Mouse (Mus musculus): ENCODE results near the gene Cc2d1b. TPM values are rescaled to one million over a fixed set of nuclear protein-coding genes. Genes with fewer than 3 reads are reported as not detected.

The Cc2d1b gene
- polyA plus RNA-seq, 1 experiment from 2014 or later = 21.1 TPM

DNA sequence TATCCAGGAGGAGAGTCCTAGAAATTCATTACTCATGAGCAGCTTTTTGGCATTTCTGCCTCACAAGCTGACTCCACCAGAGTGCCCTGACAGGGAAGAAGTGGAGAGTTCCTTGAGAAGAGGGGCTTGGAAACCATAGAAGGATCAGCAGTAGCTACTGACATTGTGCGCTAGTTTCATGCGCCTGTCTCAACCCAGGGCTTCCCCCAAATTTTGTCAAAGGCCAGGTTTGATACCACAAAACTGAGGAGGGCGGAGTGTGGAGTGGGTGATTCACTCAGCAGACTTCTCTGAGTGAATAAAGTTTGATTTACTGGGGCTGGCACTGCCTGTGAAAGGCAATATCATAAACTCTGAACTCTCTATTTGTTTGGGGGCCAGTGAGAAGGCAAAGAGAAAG is 11.1 kb upstream of the Cc2d1b start:
- ATAC-seq (replicated peaks; ENCODE audit: extremely low read depth, insufficient read depth, low FRiP score) = no peak
- no peak overlapping the region for H3K9ac ChIP-seq (ENCODE audit: low read length)
- WGBS = 89% methylated on average over 3 of the region's 3 CpGs

DNA sequence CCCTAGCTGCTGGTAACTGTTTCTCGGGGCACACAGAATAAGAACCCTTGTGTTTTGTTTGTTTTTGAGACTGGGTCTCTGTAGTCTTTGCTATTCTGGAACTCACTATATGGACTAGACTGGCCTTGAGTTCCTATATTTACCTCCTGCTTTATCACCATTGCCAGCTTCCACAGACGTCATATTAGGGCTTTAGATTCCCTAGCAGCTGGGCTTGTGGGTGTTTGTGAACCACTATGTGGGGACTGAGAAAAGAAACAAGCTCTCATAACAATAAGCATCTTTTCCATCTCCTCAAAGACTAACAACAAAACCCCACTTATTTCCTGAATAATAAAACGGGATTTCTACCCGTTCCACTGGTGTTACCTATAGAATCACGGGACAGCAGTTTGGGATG is 8.8 kb upstream of the Cc2d1b start:
- peaks cover 5% of the 10 kb centered on the region; the same call in 1 of the 2 replicates for H3K36me3 ChIP-seq (ENCODE audit: control insufficient read depth, insufficient read depth)
- no peak for ATAC-seq (replicated peaks; ENCODE audit: extremely low read depth, insufficient read depth, low FRiP score)
- H3K4me2 ChIP-seq (ENCODE audit: low read depth, low read length) = no peak overlapping the region
- 85% methylated on average over 5 of the region's 5 CpGs for whole genome bisulfite sequencing
- H3K4me1 ChIP-seq (ENCODE audit: control insufficient read depth, insufficient read depth, low read length) = no peaks in the 10 kb centered on the region
- no peak overlapping the region for H3K27ac ChIP-seq (ENCODE audit: low read length)
- H3K9me3 ChIP-seq (replicated peaks; ENCODE audit: control insufficient read depth, low read length) = no peaks in the 10 kb centered on the region
- H3K27me3 ChIP-seq (ENCODE audit: control insufficient read depth, insufficient read depth, low read length) = no peaks in the 10 kb centered on the region
- H3K9ac ChIP-seq (ENCODE audit: low read length) = no peak overlapping the region
- H3K4me3 ChIP-seq (ENCODE audit: low read length) = no peak overlapping the region

More for the DNA sequence above, 11.1 kb upstream of the Cc2d1b start:
- Histone ChIP-seq H3K4me1 (ENCODE audit: control insufficient read depth, insufficient read depth, low read length) (no peaks in the 10 kb centered on the region), H3K27me3 (ENCODE audit: control insufficient read depth, insufficient read depth, low read length) (no peaks in the 10 kb centered on the region), H3K36me3 (ENCODE audit: control insufficient read depth, insufficient read depth) (peaks cover 19% of the 10 kb centered on the region), H3K4me3 (ENCODE audit: low read length) (no peak overlapping the region), H3K27ac (ENCODE audit: low read length) (no peak overlapping the region), H3K4me2 (ENCODE audit: low read depth, low read length) (no peak overlapping the region), H3K9me3 (replicated peaks; ENCODE audit: control insufficient read depth, low read length) (no peaks in the 10 kb centered on the region)

DNA sequence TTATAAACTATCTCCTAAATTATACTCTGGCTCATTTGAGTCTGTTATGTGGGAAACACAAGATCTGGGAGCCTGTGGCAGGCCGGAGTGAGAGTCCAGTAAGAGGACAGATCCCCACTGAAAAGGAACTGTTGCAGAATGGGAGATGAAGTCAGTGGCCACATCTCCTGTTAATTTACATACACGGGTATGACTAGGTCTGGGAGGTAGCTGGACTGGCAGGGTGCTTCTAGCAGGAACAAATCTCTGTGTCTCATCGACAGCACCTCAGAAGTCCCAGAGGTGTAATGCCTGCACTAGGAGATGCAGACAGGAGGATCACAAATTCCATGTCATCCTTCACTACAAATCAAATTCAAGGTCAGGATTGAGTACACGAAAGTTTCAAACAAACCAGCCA is 1.2 kb upstream of the Cc2d1b start:
- 70% methylated on average over 4 of the region's 4 CpGs for WGBS
- H3K9me3 ChIP-seq (replicated peaks; ENCODE audit: control insufficient read depth, low read length) = no peaks in the 10 kb centered on the region
- H3K4me3 ChIP-seq (ENCODE audit: low read length) = no peak overlapping the region
- H3K27ac ChIP-seq (ENCODE audit: low read length) = no peak overlapping the region
- H3K9ac ChIP-seq (ENCODE audit: low read length) = peak overlapping the region; percentile 89
- H3K36me3 ChIP-seq (ENCODE audit: control insufficient read depth, insufficient read depth) = 0 out of 2 replicates have a peak, but pooled peaks cover 3% of the 10 kb centered on the region
- ATAC-seq (replicated peaks; ENCODE audit: extremely low read depth, insufficient read depth, low FRiP score) = no peak
- H3K27me3 ChIP-seq (ENCODE audit: control insufficient read depth, insufficient read depth, low read length) = no peaks in the 10 kb centered on the region
- H3K4me2 ChIP-seq (ENCODE audit: low read depth, low read length) = peak overlapping the region; percentile 97; the same call in 1 of the 2 replicates
- H3K4me1 ChIP-seq (ENCODE audit: control insufficient read depth, insufficient read depth, low read length) = peaks cover 15% of the 10 kb centered on the region

DNA sequence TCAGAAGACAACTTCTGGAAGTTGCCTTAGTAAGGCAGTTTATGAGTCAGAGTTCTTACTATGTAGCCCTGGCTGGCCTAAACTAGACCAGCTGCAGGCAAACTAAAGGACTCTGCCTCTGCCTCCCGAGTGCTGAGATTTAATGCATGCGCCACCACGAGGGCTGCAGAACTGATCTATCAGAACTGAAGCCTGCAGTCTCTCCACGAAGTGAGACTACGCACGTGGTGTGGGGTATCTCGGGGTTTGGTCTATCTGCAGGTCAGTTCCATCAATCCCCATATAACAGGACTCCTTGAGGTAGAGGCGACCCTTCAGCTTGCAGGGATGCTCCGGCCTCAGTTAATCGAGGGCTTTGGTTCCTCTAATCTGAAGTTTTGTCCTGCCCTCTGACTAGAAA is 575 bp upstream of the Cc2d1b start:
- peak overlapping the region; percentile 97 for H3K4me2 ChIP-seq (ENCODE audit: low read depth, low read length)
- 3% methylated on average over 10 of the region's 10 CpGs for WGBS
- H3K36me3 ChIP-seq (ENCODE audit: control insufficient read depth, insufficient read depth) = peaks cover 5% of the 10 kb centered on the region; the same call in 1 of the 2 replicates
- peak overlapping the region; percentile 89 for H3K9ac ChIP-seq (ENCODE audit: low read length)
- H3K4me1 ChIP-seq (ENCODE audit: control insufficient read depth, insufficient read depth, low read length) = peaks cover 15% of the 10 kb centered on the region
- peak overlapping the region; percentile 81 for H3K4me3 ChIP-seq (ENCODE audit: low read length)
- no peaks in the 10 kb centered on the region for H3K9me3 ChIP-seq (replicated peaks; ENCODE audit: control insufficient read depth, low read length)
- ATAC-seq (replicated peaks; ENCODE audit: extremely low read depth, insufficient read depth, low FRiP score) = peak; percentile 31; the same call in 1 of the 2 replicates
- H3K27me3 ChIP-seq (ENCODE audit: control insufficient read depth, insufficient read depth, low read length) = no peaks in the 10 kb centered on the region
- H3K27ac ChIP-seq (ENCODE audit: low read length) = peak overlapping the region; percentile 81

DNA sequence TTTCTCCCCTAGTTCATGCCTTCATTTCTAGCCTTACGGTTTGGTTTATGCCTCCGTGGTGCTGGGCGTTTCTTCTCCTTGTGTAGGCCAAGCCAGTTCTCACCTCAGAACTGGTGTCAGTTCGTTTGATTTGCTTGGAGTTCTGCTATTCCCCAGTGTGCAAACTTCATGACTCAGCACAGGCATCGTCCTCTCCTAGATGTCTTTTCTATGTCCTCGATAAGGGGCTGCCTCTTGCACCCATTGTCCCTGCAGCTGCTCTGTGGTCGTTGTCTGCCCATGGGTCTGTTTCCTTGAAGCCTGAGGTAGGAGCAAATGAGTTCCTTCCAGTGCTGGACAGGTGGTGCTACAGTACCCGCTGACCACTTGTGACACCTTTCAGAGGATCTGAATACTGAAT is 796 bp downstream of the Cc2d1b start:
- no peak for ATAC-seq (replicated peaks; ENCODE audit: extremely low read depth, insufficient read depth, low FRiP score)
- H3K9me3 ChIP-seq (replicated peaks; ENCODE audit: control insufficient read depth, low read length) = no peaks in the 10 kb centered on the region
- peak overlapping the region; percentile 89 for H3K9ac ChIP-seq (ENCODE audit: low read length)
- H3K27me3 ChIP-seq (ENCODE audit: control insufficient read depth, insufficient read depth, low read length) = no peaks in the 10 kb centered on the region
- peaks cover 15% of the 10 kb centered on the region for H3K4me1 ChIP-seq (ENCODE audit: control insufficient read depth, insufficient read depth, low read length)
- H3K4me3 ChIP-seq (ENCODE audit: low read length) = peak overlapping the region; percentile 81
- H3K4me2 ChIP-seq (ENCODE audit: low read depth, low read length) = peak overlapping the region; percentile 97
- H3K36me3 ChIP-seq (ENCODE audit: control insufficient read depth, insufficient read depth) = peaks cover 13% of the 10 kb centered on the region; the same call in 1 of the 2 replicates
- WGBS = 13% methylated on average over 8 of the region's 8 CpGs
- H3K27ac ChIP-seq (ENCODE audit: low read length) = peak overlapping the region; percentile 81

DNA sequence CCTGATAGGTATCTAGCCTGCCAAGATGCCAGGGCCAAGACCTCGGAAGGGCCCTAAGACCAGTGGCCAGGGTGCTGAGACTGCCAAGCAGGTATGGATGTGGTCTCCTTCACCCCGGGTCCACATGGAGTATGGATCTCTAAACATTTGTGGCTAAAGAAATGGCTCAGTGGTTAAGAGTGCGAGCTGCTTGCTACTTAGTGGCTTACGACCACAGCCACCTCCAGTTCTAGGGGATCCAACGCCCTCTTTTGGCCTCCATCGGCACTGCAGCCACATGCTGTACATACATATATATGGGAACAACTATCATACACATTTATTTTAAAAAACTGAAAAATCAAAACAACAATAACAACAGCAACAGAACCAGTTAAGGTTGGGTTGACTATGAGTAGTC is 1.8 kb downstream of the Cc2d1b start:
- no peak overlapping the region for H3K4me2 ChIP-seq (ENCODE audit: low read depth, low read length)
- peaks cover 15% of the 10 kb centered on the region for H3K36me3 ChIP-seq (ENCODE audit: control insufficient read depth, insufficient read depth)
- H3K27ac ChIP-seq (ENCODE audit: low read length) = no peak overlapping the region
- H3K9me3 ChIP-seq (replicated peaks; ENCODE audit: control insufficient read depth, low read length) = no peaks in the 10 kb centered on the region
- WGBS = 93% methylated on average over 6 of the region's 6 CpGs
- no peak overlapping the region for H3K9ac ChIP-seq (ENCODE audit: low read length)
- peaks cover 15% of the 10 kb centered on the region for H3K4me1 ChIP-seq (ENCODE audit: control insufficient read depth, insufficient read depth, low read length)
- no peak for ATAC-seq (replicated peaks; ENCODE audit: extremely low read depth, insufficient read depth, low FRiP score)
- H3K4me3 ChIP-seq (ENCODE audit: low read length) = no peak overlapping the region
- H3K27me3 ChIP-seq (ENCODE audit: control insufficient read depth, insufficient read depth, low read length) = no peaks in the 10 kb centered on the region

DNA sequence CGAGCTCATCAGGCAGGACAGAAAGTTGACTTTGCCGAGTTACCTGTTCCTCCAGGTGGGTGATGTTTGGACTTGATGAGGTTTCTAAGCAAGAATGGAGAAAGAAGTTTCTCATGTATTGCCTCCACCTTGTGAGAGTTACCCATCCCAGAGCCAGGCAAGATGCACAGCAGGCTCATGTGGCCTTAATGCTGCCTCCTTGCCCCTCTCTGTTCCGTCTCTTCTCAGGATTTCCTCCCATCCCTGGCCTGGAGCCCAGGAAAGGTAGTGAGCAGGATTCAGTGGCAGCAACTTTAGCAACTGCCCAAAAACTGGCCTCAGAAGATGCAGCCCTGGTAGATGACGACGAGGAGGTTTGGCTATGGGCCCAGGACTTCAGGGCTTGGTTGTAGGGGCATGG is 7.3 kb downstream of the Cc2d1b start:
- no peak for ATAC-seq (replicated peaks; ENCODE audit: extremely low read depth, insufficient read depth, low FRiP score)
- H3K4me2 ChIP-seq (ENCODE audit: low read depth, low read length) = no peak overlapping the region
- H3K9me3 ChIP-seq (replicated peaks; ENCODE audit: control insufficient read depth, low read length) = no peaks in the 10 kb centered on the region
- H3K36me3 ChIP-seq (ENCODE audit: control insufficient read depth, insufficient read depth) = peaks cover 51% of the 10 kb centered on the region
- no peaks in the 10 kb centered on the region for H3K4me1 ChIP-seq (ENCODE audit: control insufficient read depth, insufficient read depth, low read length)
- no peaks in the 10 kb centered on the region for H3K27me3 ChIP-seq (ENCODE audit: control insufficient read depth, insufficient read depth, low read length)
- H3K9ac ChIP-seq (ENCODE audit: low read length) = no peak overlapping the region
- H3K4me3 ChIP-seq (ENCODE audit: low read length) = no peak overlapping the region
- WGBS = 65% methylated on average over 5 of the region's 5 CpGs
- H3K27ac ChIP-seq (ENCODE audit: low read length) = no peak overlapping the region

DNA sequence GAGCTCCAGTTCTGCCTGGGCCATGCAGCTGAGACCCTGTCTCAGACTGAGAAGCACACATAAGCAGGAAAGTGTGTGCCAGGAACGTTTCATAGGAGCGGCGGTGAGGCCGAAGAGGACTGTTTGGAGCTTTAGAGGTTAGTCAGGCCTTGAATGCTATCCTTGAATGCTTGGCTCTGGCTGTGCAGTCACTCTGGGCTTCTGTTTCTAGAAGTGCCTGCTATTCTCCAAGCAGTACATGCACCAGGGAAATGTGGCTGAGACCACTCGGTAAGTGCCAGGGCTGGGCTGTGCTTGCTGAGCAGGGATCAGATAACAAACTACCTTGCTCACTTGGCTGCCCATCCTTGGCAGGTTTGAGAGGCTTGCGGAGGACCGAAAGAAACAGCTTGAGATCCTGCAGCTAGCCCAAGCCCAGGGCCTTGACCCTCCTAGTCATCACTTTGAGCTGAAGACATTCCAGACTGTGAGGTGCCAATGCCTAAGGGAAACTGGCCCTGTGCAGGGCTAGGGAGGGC is 9.7 kb downstream of the Cc2d1b start:
- Histone ChIP-seq H3K9me3 (replicated peaks; ENCODE audit: control insufficient read depth, low read length) (no peaks in the 10 kb centered on the region), H3K4me2 (ENCODE audit: low read depth, low read length) (no peak overlapping the region), H3K27ac (ENCODE audit: low read length) (no peak overlapping the region), H3K4me3 (ENCODE audit: low read length) (no peak overlapping the region), H3K27me3 (ENCODE audit: control insufficient read depth, insufficient read depth, low read length) (no peaks in the 10 kb centered on the region), H3K4me1 (ENCODE audit: control insufficient read depth, insufficient read depth, low read length) (no peaks in the 10 kb centered on the region), H3K36me3 (ENCODE audit: control insufficient read depth, insufficient read depth) (peaks cover 49% of the 10 kb centered on the region), H3K9ac (ENCODE audit: low read length) (no peak overlapping the region)
- ATAC-seq (replicated peaks; ENCODE audit: extremely low read depth, insufficient read depth, low FRiP score) = no peak
- 89% methylated on average over 7 of the region's 7 CpGs for WGBS

DNA sequence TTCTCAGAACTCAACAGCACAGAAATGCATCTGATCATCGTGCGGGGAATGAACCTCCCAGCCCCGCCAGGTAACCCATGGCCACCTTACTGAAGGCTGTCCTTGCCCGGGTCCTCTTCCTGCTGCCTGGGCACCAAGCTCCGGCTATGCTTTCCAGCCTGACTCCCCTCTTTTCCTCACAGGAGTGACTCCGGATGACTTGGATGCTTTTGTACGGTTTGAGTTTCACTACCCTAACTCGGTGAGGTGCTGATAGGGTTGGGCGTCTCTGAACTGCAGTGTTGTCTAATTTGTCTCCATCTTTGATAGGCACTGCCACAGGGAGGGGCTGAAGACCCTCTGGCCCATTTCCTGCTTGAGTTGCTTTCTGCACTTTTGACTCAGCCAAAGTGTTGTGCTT is 10.4 kb downstream of the Cc2d1b start:
- WGBS = 91% methylated on average over 9 of the region's 9 CpGs

More for the DNA sequence above, 10.4 kb downstream of the Cc2d1b start:
- Histone ChIP-seq H3K4me1 (ENCODE audit: control insufficient read depth, insufficient read depth, low read length) (no peaks in the 10 kb centered on the region), H3K9ac (ENCODE audit: low read length) (no peak overlapping the region), H3K9me3 (replicated peaks; ENCODE audit: control insufficient read depth, low read length) (no peaks in the 10 kb centered on the region), H3K4me3 (ENCODE audit: low read length) (no peak overlapping the region), H3K4me2 (ENCODE audit: low read depth, low read length) (no peak overlapping the region), H3K27ac (ENCODE audit: low read length) (no peak overlapping the region), H3K27me3 (ENCODE audit: control insufficient read depth, insufficient read depth, low read length) (no peaks in the 10 kb centered on the region), H3K36me3 (ENCODE audit: control insufficient read depth, insufficient read depth) (peaks cover 50% of the 10 kb centered on the region)
- ATAC-seq (replicated peaks; ENCODE audit: extremely low read depth, insufficient read depth, low FRiP score) = no peak

All from heart, embryonic 16.5 days (tissue).